Mouse (Mus musculus) liver, embryonic 12.5 days (tissue): Measurements from ENCODE around the gene Atp6ap1l. TPM values are rescaled to one million over a fixed set of nuclear protein-coding genes. Genes with fewer than 3 reads are reported as not detected.

Experiments
- ATAC-seq: fragments of 200-750 bp; cut with Nextera tagmentation; 2 replicates; pipeline ENCODE4 v1.8.0; 2017; ENCODE audit warnings: moderate number of reproducible peaks, mild to moderate bottlenecking, moderate library complexity
- H3K27ac ChIP-seq: fragments of 300-500 bp; sonication (generic); 2 replicates; pipeline ENCODE4 v1.5.1; 2016; ENCODE audit warnings: mild to moderate bottlenecking
- H3K27me3 ChIP-seq: fragments of 300-500 bp; sonication (generic); replicated peaks from 2 replicates; pipeline ENCODE4 v1.6.1; 2016; ENCODE audit warnings: mild to moderate bottlenecking, moderate library complexity
- H3K36me3 ChIP-seq: fragments of 300-500 bp; sonication (generic); 2 replicates; pipeline ENCODE4 v1.6.1; 2016; ENCODE audit warnings: mild to moderate bottlenecking, moderate library complexity
- H3K4me1 ChIP-seq: fragments of 300-500 bp; sonication (generic); 2 replicates; pipeline ENCODE4 v1.6.1; 2016
- H3K4me2 ChIP-seq: fragments of 300-500 bp; sonication (generic); 2 replicates; pipeline ENCODE4 v1.6.1; 2016; ENCODE audit warnings: mild to moderate bottlenecking, moderate library complexity
- H3K4me3 ChIP-seq: fragments of 300-500 bp; sonication (generic); 2 replicates; pipeline ENCODE4 v1.5.1; 2016; ENCODE audit warnings: mild to moderate bottlenecking, moderate library complexity
- H3K9ac ChIP-seq: fragments of 300-500 bp; sonication (generic); 2 replicates; pipeline ENCODE4 v1.6.1; 2016; ENCODE audit warnings: mild to moderate bottlenecking, moderate library complexity
- H3K9me3 ChIP-seq: fragments of 300-500 bp; sonication (generic); replicated peaks from 2 replicates; pipeline ENCODE4 v1.6.1; 2016; ENCODE audit warnings: mild to moderate bottlenecking, moderate library complexity
- WGBS: fragments of 180-500 bp; shearing (Covaris S2); methylation state at CpG from one replicate; pipeline ENCODE4 v1.1.7; 2016; ENCODE audit not compliant: insufficient replicate concordance; 5-methylcytosine and 5-hydroxymethylcytosine counted together
- polyA plus RNA-seq: library from polyadenylated mRNA; unstranded; fragments of >200 nt; fragmentation: Nextera tagmentation; extraction: Ambion mirVana; gene quantifications from 2 replicates; pipeline ENCODE4 v1.2.1, GENCODE M21; 2016

Atp6ap1l gene
- polyA plus RNA-seq, 1 experiment from 2014 or later = not detected

DNA sequence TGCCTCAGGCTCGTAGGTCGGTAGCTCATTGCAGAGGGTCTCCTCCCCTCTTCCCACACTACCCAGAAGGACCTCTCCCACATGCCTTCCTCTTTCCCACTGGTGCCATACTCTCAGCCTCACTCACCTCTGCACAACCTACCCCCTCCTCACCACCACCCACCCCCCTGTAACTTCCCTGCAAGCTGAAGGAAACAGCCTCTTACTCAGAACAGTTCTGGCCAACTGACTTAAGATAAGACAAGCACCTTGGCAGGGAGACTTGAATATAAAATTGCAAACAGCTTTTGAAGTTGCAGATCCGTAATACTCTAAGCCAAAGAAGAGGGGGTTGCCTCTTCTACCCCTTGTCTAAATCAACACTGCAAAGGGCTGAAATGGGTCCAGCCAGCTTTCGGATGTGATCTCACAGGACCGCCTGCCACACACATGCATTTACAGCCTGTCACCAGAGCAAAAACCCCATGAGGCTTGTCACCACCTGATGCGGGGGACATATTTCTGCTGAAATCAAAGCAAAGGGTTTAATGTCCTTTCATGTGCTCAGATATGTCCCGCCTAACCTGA, 71.4 kb downstream of the Atp6ap1l start:
- no peak for ATAC-seq
- no peaks in the 10 kb centered on the region for H3K4me1 ChIP-seq
- H3K4me2 ChIP-seq = no peak overlapping the region
- H3K4me3 ChIP-seq = no peak overlapping the region
- H3K9me3 ChIP-seq = no peaks in the 10 kb centered on the region
- no peaks in the 10 kb centered on the region for H3K36me3 ChIP-seq
- H3K27me3 ChIP-seq = no peaks in the 10 kb centered on the region
- no peak overlapping the region for H3K9ac ChIP-seq
- WGBS = 72% methylated on average over 7 of the region's 7 CpGs
- no peak overlapping the region for H3K27ac ChIP-seq

Other genes with a start within 250 kb of the Atp6ap1l start
- 239 and 250 TPM in 2 replicates for gene Rps23, start 17.6 kb upstream of the Atp6ap1l start, polyA plus RNA-seq